Mouse (Mus musculus) layer of hippocampus, postnatal 10 days (tissue): ENCODE results near the gene Zfp599. TPM values are rescaled to one million over a fixed set of nuclear protein-coding genes. Genes with fewer than 3 reads are reported as not detected.
A peak's percentile ranks its signal among the peaks of the same experiment; 100 is the strongest.
"Not testable (repeated sequence)": the region's sequence is repeated elsewhere in the genome, so short reads cannot be mapped to it uniquely, and the experiment has no call there.

Experiments used
- DNase-seq, 2 experiments: peaks; one replicate each; pipeline ENCODE4 v3.0.0; 2021; ENCODE audit warnings: low spot score in 2 of 2
- long read RNA-seq: library from polyadenylated mRNA; stranded (forward); transcript quantifications from one replicate; pipeline ENCODE4 v2.0.0, GENCODE M21; 2023
- total RNA-seq, 2 experiments: library from RNA; stranded (reverse); gene quantifications; 2 replicates each; pipeline ENCODE4 v1.2.3; 2021

Zfp599 gene
- 1 to 10 TPM; 5.6 to 6.0 TPM for total RNA-seq
- long read RNA-seq, partial matches to known transcripts: 0 of 4 reads
- long read RNA-seq, other reads (novel, unspliced or antisense): 2 of 4 reads

DNA sequence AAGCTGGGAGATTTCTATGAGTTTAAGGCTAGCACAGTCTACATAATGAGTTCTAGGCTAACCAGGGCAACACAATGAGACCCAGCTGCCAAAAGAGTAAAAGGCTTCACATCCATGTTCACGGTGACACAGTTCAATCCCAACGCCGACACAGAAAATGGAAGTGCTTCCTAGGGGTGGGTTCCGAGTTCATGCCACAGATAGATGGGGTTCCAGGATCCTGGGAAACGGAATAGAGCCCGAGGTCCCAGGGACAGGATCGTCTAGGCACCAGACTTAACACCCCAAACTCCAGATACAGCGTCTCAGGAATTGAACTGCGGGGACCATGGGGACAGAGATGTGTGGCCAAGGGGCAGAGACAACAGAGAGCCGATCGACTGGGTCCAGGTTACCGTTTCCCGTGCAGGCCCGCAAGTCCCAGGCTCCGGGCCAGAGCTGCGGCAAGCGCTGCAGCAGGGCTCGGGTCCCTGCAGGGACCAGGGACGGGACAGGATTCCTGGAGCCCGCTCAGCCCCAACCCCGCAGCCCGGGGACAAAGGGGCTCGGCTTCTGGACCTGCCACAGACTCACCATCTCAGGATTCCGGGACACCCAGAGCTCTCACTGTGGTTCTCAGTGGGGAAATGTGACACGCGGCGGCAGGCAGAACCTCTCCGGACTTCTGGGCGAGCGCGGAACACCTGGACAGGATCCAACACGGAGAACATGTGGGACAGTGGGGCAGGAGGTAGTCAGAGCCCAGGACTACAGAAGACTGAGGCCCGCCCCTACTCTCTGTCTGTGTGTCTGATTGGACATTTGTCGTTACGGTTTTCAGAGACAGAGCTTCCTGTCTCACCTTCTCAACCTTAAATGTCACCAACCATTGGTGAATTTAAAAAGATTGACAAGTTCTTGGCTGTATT lies at the start of gene Zfp599:
Gene Zfp599 (minus strand): TSS at position 712 of the 908 bp plus-strand sequence.
- peak; percentile 57 to 71 for DNase-seq

GRCm38 (mm10) chr9:22307920-22308262 lies 48.2 kb upstream of the Zfp599 start:
- DNase-seq: not testable (repeated sequence)

- DNase-seq: peak; percentile 91 to 93
Observed at GRCm38 (mm10) chr9:22307156-22307919, 47.6 kb upstream of the Zfp599 start, which contains the start of gene Zfp810. Gene Zfp810, minus strand, starts transcription at chr9:22307648.

- DNase-seq: no peak
Observed at GRCm38 (mm10) chr9:22306726-22307125, 47.0 kb upstream of the Zfp599 start.

- no peak for DNase-seq
Observed at GRCm38 (mm10) chr9:22302199-22302598, 42.5 kb upstream of the Zfp599 start.

- no peak for DNase-seq
Observed at GRCm38 (mm10) chr9:22278733-22279132, 19.0 kb upstream of the Zfp599 start.

DNA sequence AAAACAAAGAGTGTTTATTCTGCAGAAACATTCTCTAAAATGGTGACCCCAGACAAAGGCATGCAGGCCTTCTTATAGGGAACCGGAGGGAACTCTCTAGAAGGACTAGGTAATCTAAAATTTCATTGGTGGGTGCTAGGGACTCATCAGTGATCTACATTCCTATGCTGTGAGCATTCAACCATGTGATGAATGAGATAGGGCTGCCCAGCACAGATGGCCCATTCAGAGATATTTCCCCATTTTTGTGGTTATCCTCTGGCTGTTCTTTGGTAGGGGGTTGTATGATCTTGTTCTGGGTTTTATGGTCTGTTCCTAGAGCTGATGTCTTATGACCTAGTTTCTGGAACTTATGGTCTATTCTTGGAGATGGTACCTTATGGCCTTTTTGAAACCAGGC lies 9.2 kb upstream of the Zfp599 start:
- no peak for DNase-seq

- no peak for DNase-seq
Observed at GRCm38 (mm10) chr9:22262611-22263010, 2.9 kb upstream of the Zfp599 start.

DNA sequence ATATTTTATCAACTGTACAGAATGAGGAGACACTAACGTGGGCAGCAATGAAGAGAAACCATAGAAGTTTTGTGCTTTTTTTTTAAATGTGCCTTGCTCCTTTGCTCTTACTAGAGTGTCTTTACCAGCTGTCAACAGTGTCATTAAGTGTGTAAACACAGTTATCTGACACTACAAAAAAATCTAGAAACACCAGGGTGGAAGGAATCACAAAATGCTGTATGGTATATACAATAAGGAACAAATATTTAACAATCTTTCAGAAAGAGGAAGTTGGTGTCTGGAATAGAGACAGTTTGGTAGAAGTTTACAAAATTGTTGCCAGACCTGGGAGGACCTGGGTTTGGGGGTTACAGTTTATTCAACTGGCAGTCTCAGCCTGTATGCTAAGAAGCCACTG lies 1.9 kb upstream of the Zfp599 start:
- DNase-seq: no peak

- DNase-seq: no peak
Observed at GRCm38 (mm10) chr9:22260092-22260422, 362 bp upstream of the Zfp599 start.

GRCm38 (mm10) chr9:22258784-22259183 lies 911 bp downstream of the Zfp599 start:
- DNase-seq: no peak

DNA sequence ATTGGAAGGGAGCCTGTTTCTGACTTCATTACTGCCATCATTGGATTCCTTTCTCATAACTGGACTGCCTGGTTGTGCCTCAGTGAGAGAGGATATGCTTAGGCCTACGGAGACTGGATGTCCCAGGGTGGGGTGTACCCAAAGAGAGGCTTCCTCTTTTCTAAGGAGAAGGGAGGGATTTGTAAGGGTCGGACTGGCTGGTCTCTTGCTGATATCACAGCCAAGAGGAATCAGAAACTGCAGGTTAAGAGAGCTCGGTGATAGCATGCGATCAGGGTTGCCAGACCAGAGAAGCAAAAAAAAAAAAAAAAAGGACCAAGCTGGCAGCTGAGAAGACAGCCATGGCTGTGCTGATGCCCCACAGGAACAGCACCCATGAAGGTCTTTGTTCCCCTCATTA lies 3.1 kb downstream of the Zfp599 start:
- no peak for DNase-seq

GRCm38 (mm10) chr9:22244242-22244641 lies 15.5 kb downstream of the Zfp599 start:
- DNase-seq: no peak

GRCm38 (mm10) chr9:22240001-22240400 lies 19.7 kb downstream of the Zfp599 start:
- DNase-seq: no peak

- no peak for DNase-seq
Observed at GRCm38 (mm10) chr9:22230556-22230955, 29.1 kb downstream of the Zfp599 start.

GRCm38 (mm10) chr9:22230061-22230460 lies 29.6 kb downstream of the Zfp599 start:
- no peak for DNase-seq

DNA sequence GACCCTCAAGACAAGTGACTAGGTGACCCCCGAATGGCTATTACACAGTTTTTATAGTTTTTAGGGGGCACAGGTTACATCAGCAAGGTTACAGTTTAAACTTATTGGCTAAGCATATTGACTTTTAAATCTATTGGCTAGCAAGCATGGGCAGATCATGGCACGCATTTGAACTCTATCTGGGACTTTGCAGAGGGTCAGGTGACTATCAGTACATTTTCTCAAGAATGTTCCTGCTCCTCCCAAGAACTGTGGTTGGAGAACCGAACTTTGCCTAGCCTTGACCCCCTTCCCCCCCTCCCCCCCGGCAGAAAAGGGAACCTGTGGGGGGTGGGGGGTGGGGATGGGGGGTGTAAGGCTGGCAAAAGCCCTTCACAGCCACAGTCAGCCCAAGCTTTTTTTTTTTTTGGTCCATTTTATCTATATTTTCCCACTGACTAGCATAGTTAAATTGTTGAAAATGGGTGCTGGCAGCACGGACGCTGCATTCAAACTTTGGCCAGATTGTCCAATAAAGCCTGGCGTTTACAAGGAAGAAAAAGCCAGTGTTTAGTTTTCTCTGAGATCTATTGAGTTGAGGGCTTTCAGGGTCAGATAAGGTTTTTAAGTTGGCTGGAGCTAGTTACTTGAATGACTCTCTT lies 30.2 kb downstream of the Zfp599 start:
- no peak for DNase-seq

- no peak for DNase-seq
Observed at GRCm38 (mm10) chr9:22226846-22227245, 32.8 kb downstream of the Zfp599 start.

- not testable (repeated sequence) for DNase-seq
Observed at GRCm38 (mm10) chr9:22226389-22226673, 33.4 kb downstream of the Zfp599 start.

DNA sequence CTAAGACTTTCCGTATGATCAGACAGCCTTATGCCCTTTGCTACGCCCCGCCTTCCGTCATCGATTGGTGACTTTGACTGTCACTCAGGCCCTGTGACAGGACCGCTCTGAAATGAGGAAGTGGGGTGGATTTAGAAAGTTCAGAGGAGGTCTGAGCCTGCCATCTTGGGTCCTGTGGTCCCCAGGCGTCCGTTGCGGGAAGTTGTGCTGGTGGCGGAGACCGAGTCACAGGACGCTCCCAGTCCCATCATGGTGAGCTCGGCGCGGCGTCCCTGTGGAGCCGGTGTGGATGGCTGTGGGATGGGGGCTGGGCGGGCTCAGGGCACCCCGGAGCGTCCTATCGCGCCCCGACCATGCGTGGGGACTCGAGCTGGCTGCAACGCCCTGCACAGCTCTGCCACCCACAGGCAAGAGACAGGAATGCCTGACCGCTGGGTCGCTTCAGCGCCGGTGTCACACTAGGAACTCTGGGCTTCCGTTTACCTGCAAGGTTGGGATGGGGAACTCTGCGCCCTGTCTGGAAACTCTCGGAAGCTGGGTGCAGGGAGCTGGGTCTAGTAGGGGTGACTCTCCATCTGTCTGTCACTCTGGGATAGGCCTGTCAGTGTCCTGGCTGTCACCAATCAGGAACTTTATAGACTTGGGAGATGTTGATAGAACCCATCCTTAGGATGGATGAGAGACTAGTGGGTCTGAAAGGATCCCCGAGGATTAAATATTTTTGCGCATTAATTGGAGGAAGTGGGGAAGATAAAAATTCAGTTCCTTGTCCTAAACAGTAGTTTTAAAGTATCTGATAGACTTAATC lies 33.9 kb downstream of the Zfp599 start, which contains the start of gene Zfp809:
Gene Zfp809 (plus strand): TSS at position 134 of the 808 bp plus-strand sequence.
- DNase-seq: peak; percentile 100
